Mouse (Mus musculus) intestine, embryonic 16.5 days (tissue): ENCODE measurements around the gene Mfsd2a. TPM values are rescaled to one million over a fixed set of nuclear protein-coding genes. Genes with fewer than 3 reads are reported as not detected.

Experiments used
- ATAC-seq: fragments of 200-750 bp; cut with Nextera tagmentation; 2 replicates; pipeline ENCODE4 v1.8.0; 2017; ENCODE audit warnings: moderate TSS enrichment, moderate library complexity
- H3K27ac ChIP-seq: fragments of 300-500 bp; sonication (generic); 2 replicates; pipeline ENCODE4 v1.5.1; 2014; ENCODE audit warnings: mild to moderate bottlenecking, low read length
- H3K27me3 ChIP-seq: fragments of 300-500 bp; sonication (generic); replicated peaks from 2 replicates; pipeline ENCODE4 v1.6.1; 2014; ENCODE audit warnings: low read length, control low read depth, mixed read lengths; ENCODE audit not compliant: control insufficient read depth, insufficient read depth
- H3K36me3 ChIP-seq: fragments of 300-500 bp; sonication (generic); 2 replicates; pipeline ENCODE4 v1.6.1; 2014; ENCODE audit warnings: low read length, control low read depth; ENCODE audit not compliant: control insufficient read depth, insufficient read depth
- H3K4me1 ChIP-seq: fragments of 300-500 bp; sonication (generic); 2 replicates; pipeline ENCODE4 v1.6.1; 2014; ENCODE audit warnings: low read length, control low read depth, mixed read lengths; ENCODE audit not compliant: control insufficient read depth, insufficient read depth
- H3K4me2 ChIP-seq: fragments of 300-500 bp; sonication (generic); 2 replicates; pipeline ENCODE4 v1.6.1; 2014; ENCODE audit warnings: low read depth, low read length, control low read depth
- H3K4me3 ChIP-seq: fragments of 300-500 bp; sonication (generic); 2 replicates; pipeline ENCODE4 v1.5.1; 2014; ENCODE audit warnings: mild to moderate bottlenecking, low read length
- H3K9ac ChIP-seq: fragments of 300-500 bp; sonication (generic); 2 replicates; pipeline ENCODE4 v1.6.1; 2014; ENCODE audit warnings: low read depth, low read length
- H3K9me3 ChIP-seq: fragments of 300-500 bp; sonication (generic); 2 replicates; pipeline ENCODE4 v1.6.1; 2016; ENCODE audit warnings: low read length, control low read depth; ENCODE audit not compliant: control insufficient read depth
- WGBS: fragments of 180-500 bp; shearing (Covaris S2); extraction: QIAGEN DNeasy Blood & Tissue Kit; methylation state at CpG from one replicate; pipeline ENCODE4 v1.1.7; 2014; 5-methylcytosine and 5-hydroxymethylcytosine counted together
- polyA plus RNA-seq: library from polyadenylated mRNA; unstranded; fragments of >200 nt; fragmentation: Nextera tagmentation; extraction: Ambion mirVana; gene quantifications from 2 replicates; pipeline ENCODE4 v1.2.1, GENCODE M21; 2015

Gene Mfsd2a
- polyA plus RNA-seq, 1 experiment from 2014 or later: 3.3 TPM

- ATAC-seq: no peak
- no peak overlapping the region for H3K27ac ChIP-seq
- 85% methylated on average over 3 of the region's 3 CpGs for WGBS
- H3K9ac ChIP-seq: no peak overlapping the region
- H3K4me1 ChIP-seq: no peaks in the 10 kb centered on the region
- no peaks in the 10 kb centered on the region; the same call in 1 of the 2 replicates for H3K27me3 ChIP-seq
- H3K9me3 ChIP-seq: peaks cover 3% of the 10 kb centered on the region; the same call in 1 of the 2 replicates
- H3K4me3 ChIP-seq: no peak overlapping the region
- H3K4me2 ChIP-seq: no peak overlapping the region
- no peaks in the 10 kb centered on the region for H3K36me3 ChIP-seq
These were observed 57.3 kb downstream of the Mfsd2a start for GRCm38 (mm10) chr4:122903709-122904108.

GRCm38 (mm10) chr4:122902156-122902555 is 58.8 kb downstream of the Mfsd2a start:
- Histone ChIP-seq H3K27me3 (no peaks in the 10 kb centered on the region; the same call in 1 of the 2 replicates), H3K36me3 (no peaks in the 10 kb centered on the region), H3K4me1 (no peaks in the 10 kb centered on the region), H3K9me3 (no peaks in the 10 kb centered on the region), H3K27ac (no peak overlapping the region), H3K4me3 (no peak overlapping the region), H3K9ac (no peak overlapping the region), H3K4me2 (no peak overlapping the region)
- WGBS: 28% methylated on average over 6 of the region's 6 CpGs
- ATAC-seq: no peak

- no peak overlapping the region for H3K4me2 ChIP-seq
- peak; percentile 46 for ATAC-seq
- no peaks in the 10 kb centered on the region for H3K36me3 ChIP-seq
- H3K4me1 ChIP-seq: no peaks in the 10 kb centered on the region
- no peaks in the 10 kb centered on the region for H3K9me3 ChIP-seq
- no peaks in the 10 kb centered on the region; the same call in 1 of the 2 replicates for H3K27me3 ChIP-seq
- no peak overlapping the region for H3K4me3 ChIP-seq
- H3K27ac ChIP-seq: no peak overlapping the region
- no peak overlapping the region for H3K9ac ChIP-seq
- WGBS: 17% methylated on average over 5 of the region's 5 CpGs
These were observed 62.7 kb downstream of the Mfsd2a start for GRCm38 (mm10) chr4:122898313-122898712.

- Histone ChIP-seq H3K9me3 (no peaks in the 10 kb centered on the region), H3K4me2 (no peak overlapping the region), H3K36me3 (no peaks in the 10 kb centered on the region), H3K4me3 (no peak overlapping the region), H3K27me3 (no peaks in the 10 kb centered on the region; the same call in 1 of the 2 replicates), H3K4me1 (no peaks in the 10 kb centered on the region), H3K9ac (no peak overlapping the region), H3K27ac (no peak overlapping the region)
- no peak for ATAC-seq
- WGBS: 87% methylated on average over 4 of the region's 4 CpGs
These were observed 63.2 kb downstream of the Mfsd2a start for GRCm38 (mm10) chr4:122897750-122898149.

Other genes starting within 250 kb of the Mfsd2a start
- gene Ppt1, start 124.9 kb downstream of the Mfsd2a start, polyA plus RNA-seq: 79.3 and 81.0 TPM in 2 replicates
- gene Cap1, start 75.1 kb downstream of the Mfsd2a start, polyA plus RNA-seq: 86.4 and 91.1 TPM in 2 replicates
- 5.1 and 5.3 TPM in 2 replicates for gene Mycl, start 34.5 kb upstream of the Mfsd2a start, polyA plus RNA-seq
- gene Trit1, start 55.4 kb upstream of the Mfsd2a start, polyA plus RNA-seq: 12.7 and 16.0 TPM in 2 replicates
- gene Bmp8b, start 144.0 kb upstream of the Mfsd2a start, polyA plus RNA-seq: 0.29 and 0.47 TPM in 2 replicates
- 0.13 TPM in 1 of 2 replicates, not detected in the other for gene Oxct2b, start 155.1 kb upstream of the Mfsd2a start, polyA plus RNA-seq
- 76.1 and 84.1 TPM in 2 replicates for gene Ppie, start 178.8 kb upstream of the Mfsd2a start, polyA plus RNA-seq
- 3.4 TPM in 2 replicates for gene Hpcal4, start 222.0 kb upstream of the Mfsd2a start, polyA plus RNA-seq
- not detected in 2 replicates for gene Nt5c1a, start 240.3 kb upstream of the Mfsd2a start, polyA plus RNA-seq